Mouse (Mus musculus): ENCODE results near the gene Utf1. TPM values are rescaled to one million over a fixed set of nuclear protein-coding genes. Genes with fewer than 3 reads are reported as not detected.

Utf1 gene
- polyA plus RNA-seq, 1 experiment from 2014 or later = not detected

GRCm38 (mm10) chr7:139909469-139909868, 34.1 kb upstream of the Utf1 start:
- Histone ChIP-seq H3K4me3 (no peak overlapping the region), H3K4me2 (replicated peaks) (no peak overlapping the region), H3K36me3 (no peaks in the 10 kb centered on the region), H3K9me3 (no peaks in the 10 kb centered on the region), H3K9ac (replicated peaks) (0 out of 2 replicates have a peak overlapping the region, but pooled peaks have one; percentile 4), H3K27me3 (peaks cover 66% of the 10 kb centered on the region), H3K27ac (replicated peaks) (no peak overlapping the region; the same call in 1 of the 2 replicates), H3K4me1 (peaks cover 25% of the 10 kb centered on the region)
- 42% methylated on average over 6 of the region's 6 CpGs for WGBS
- ATAC-seq (ENCODE audit: low FRiP score, low read depth) = no peak

GRCm38 (mm10) chr7:139910204-139910835, 33.3 kb upstream of the Utf1 start:
- WGBS = 62% methylated on average over 11 of the region's 11 CpGs
- Histone ChIP-seq H3K4me3 (no peak overlapping the region), H3K36me3 (no peaks in the 10 kb centered on the region), H3K4me1 (peaks cover 27% of the 10 kb centered on the region), H3K4me2 (replicated peaks) (no peak overlapping the region), H3K27me3 (peaks cover 75% of the 10 kb centered on the region), H3K9ac (replicated peaks) (no peak overlapping the region), H3K27ac (replicated peaks) (no peak overlapping the region; the same call in 1 of the 2 replicates), H3K9me3 (no peaks in the 10 kb centered on the region)
- ATAC-seq (ENCODE audit: low FRiP score, low read depth) = no peak

GRCm38 (mm10) chr7:139914141-139915047, 29.2 kb upstream of the Utf1 start:
- Histone ChIP-seq H3K9me3 (no peaks in the 10 kb centered on the region), H3K4me1 (peaks cover 18% of the 10 kb centered on the region), H3K27ac (replicated peaks) (no peak overlapping the region), H3K9ac (replicated peaks) (no peak overlapping the region; the same call in 1 of the 2 replicates), H3K27me3 (peaks cover 76% of the 10 kb centered on the region), H3K4me3 (peak overlapping the region; percentile 33), H3K36me3 (no peaks in the 10 kb centered on the region), H3K4me2 (replicated peaks) (peak overlapping the region; percentile 51)
- 10% methylated on average over 29 of the region's 29 CpGs for WGBS
- peak; percentile 75 for ATAC-seq (ENCODE audit: low FRiP score, low read depth)

DNA sequence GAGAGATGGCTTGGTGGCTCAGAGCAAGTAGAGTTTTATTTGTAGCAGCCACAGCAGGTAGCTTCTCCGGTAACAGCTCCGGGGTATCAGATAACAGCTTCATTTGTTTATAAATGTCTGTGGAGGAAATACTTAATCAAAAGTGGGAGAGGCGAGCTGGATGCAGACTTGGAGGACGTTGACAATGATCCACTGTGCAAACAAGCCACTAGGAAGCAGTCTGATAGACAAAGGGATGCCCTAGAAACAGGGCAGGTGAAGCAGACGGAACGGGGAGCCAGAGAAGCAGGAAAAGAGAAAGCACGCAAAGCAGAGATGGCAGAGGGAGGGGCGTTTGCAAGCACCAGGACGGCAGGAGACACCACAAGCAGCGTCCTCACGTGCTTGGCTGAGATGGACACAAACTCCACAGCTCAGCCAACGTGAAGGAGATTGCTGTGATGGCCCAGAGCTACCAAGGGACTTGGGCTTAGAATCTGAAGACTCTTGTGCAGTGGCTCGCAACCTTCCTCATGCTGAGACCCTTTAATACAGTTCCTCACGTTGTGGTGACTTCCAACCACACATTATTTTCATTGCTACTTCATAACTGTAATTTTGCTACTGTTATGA, 27.8 kb upstream of the Utf1 start:
- no peak overlapping the region for H3K27ac ChIP-seq (replicated peaks)
- no peaks in the 10 kb centered on the region for H3K36me3 ChIP-seq
- peaks cover 74% of the 10 kb centered on the region for H3K27me3 ChIP-seq
- H3K4me3 ChIP-seq = no peak overlapping the region
- no peaks in the 10 kb centered on the region for H3K9me3 ChIP-seq
- peaks cover 7% of the 10 kb centered on the region for H3K4me1 ChIP-seq
- H3K9ac ChIP-seq (replicated peaks) = no peak overlapping the region
- H3K4me2 ChIP-seq (replicated peaks) = 0 out of 2 replicates have a peak overlapping the region, but pooled peaks have one; percentile 17
- ATAC-seq (ENCODE audit: low FRiP score, low read depth) = no peak
- 5% methylated on average over 14 of the region's 14 CpGs for WGBS

DNA sequence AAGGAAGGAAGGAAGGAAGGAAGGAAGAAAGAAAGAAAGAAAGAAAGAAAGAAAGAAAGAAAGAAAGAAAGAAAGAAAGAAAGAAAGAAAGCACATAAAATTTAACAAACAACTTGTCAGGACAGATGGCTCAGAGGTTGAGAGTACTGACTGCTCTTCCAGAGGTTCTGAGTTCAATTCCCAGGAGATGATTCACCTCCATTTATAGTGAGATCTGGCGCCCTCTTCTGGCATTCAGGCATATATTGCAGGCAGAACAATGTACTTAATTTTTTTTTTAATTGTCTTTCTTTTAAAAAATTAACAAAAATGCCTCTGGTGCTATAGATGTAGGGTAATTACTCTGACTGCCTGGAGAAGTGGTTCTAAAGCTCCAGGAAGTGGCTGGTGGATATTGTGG, 27.2 kb upstream of the Utf1 start:
- H3K27me3 ChIP-seq = peaks cover 73% of the 10 kb centered on the region
- H3K36me3 ChIP-seq = no peaks in the 10 kb centered on the region

DNA sequence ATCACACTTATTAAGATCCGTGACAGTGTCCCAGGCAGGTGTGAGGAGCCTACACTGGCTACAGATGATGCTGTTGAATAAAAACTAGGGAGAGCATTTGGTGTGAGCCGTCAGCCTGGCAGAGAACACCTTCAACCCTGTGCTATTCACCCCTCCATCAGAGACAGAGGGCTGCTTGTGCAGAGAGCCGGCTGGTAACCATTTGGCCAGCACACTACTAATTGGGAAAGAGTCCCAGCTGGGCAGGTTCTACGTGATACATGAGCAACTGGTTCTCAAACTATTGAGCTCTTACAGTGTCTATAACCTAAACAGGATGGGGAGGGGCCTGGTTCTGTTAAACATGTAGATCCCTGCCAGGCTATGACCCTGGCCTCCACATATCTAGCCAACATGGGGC, 25.3 kb upstream of the Utf1 start:
- Histone ChIP-seq H3K9ac (replicated peaks) (no peak overlapping the region), H3K36me3 (no peaks in the 10 kb centered on the region), H3K27ac (replicated peaks) (no peak overlapping the region), H3K4me1 (peaks cover 7% of the 10 kb centered on the region), H3K27me3 (peaks cover 60% of the 10 kb centered on the region), H3K9me3 (no peaks in the 10 kb centered on the region), H3K4me2 (replicated peaks) (no peak overlapping the region), H3K4me3 (no peak overlapping the region)
- 79% methylated on average over 4 of the region's 4 CpGs for WGBS
- ATAC-seq (ENCODE audit: low FRiP score, low read depth) = no peak

More for the DNA sequence above, 27.2 kb upstream of the Utf1 start:
- Histone ChIP-seq H3K4me1 (peaks cover 7% of the 10 kb centered on the region), H3K9ac (replicated peaks) (no peak overlapping the region), H3K4me2 (replicated peaks) (no peak overlapping the region), H3K27ac (replicated peaks) (no peak overlapping the region), H3K9me3 (no peaks in the 10 kb centered on the region), H3K4me3 (no peak overlapping the region)
- ATAC-seq (ENCODE audit: low FRiP score, low read depth) = no peak
- 4% methylated on average over 1 of the region's 1 CpGs for WGBS

DNA sequence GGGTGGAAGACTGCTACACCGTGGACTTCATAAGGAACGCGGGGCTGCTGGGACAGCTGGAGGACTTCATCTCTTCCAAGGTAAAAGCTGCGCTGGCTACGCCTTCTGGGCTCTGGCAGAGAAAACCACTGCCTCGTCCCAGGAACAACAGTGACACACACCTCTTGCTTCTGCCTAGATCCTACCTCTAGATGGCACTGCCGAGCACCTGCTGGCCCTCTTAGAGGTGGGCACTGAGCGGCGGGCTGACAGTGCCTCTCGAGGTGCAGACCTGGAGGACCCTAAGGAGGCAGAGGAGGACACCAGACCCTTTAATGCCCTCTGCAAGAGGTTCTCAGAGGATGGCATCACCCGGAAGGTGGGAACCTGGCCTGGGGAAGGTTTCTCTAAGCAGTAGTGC, 12.9 kb upstream of the Utf1 start:
- WGBS = 22% methylated on average over 11 of the region's 11 CpGs
- H3K9ac ChIP-seq (replicated peaks) = no peak overlapping the region
- no peak overlapping the region for H3K27ac ChIP-seq (replicated peaks)
- no peaks in the 10 kb centered on the region for H3K36me3 ChIP-seq
- H3K4me2 ChIP-seq (replicated peaks) = no peak overlapping the region
- no peaks in the 10 kb centered on the region for H3K4me1 ChIP-seq
- peaks cover 23% of the 10 kb centered on the region for H3K27me3 ChIP-seq
- H3K4me3 ChIP-seq = no peak overlapping the region
- H3K9me3 ChIP-seq = no peaks in the 10 kb centered on the region
- 0 out of 2 replicates have a peak, but pooled peaks have one; percentile 47 for ATAC-seq (ENCODE audit: low FRiP score, low read depth)

DNA sequence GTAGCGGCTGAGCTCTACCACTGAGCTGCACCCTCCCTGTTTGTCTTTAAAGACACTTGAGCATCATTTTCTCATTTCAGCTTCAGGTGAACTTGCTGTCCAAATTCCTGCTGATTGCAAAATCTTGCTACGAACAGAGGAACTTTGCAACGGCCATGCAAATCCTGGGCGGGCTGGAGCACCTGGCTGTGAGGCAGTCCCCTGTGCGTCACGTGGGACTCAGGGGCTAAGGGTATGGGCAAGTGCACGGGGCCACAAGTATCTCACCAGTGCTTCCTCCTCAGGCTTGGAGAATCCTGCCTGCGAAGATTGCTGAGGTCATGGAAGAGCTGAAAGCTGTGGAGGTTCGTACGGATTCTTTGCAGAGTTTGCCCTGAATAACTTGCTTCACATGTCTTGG, 6.9 kb upstream of the Utf1 start:
- WGBS = 87% methylated on average over 10 of the region's 10 CpGs
- no peak for ATAC-seq (ENCODE audit: low FRiP score, low read depth)
- Histone ChIP-seq H3K27ac (replicated peaks) (no peak overlapping the region), H3K9me3 (no peaks in the 10 kb centered on the region), H3K4me2 (replicated peaks) (no peak overlapping the region), H3K27me3 (peaks cover 35% of the 10 kb centered on the region), H3K4me1 (no peaks in the 10 kb centered on the region), H3K36me3 (no peaks in the 10 kb centered on the region), H3K4me3 (no peak overlapping the region), H3K9ac (replicated peaks) (no peak overlapping the region)

- no peak overlapping the region for H3K4me3 ChIP-seq
- H3K4me1 ChIP-seq = no peaks in the 10 kb centered on the region
- H3K36me3 ChIP-seq = no peaks in the 10 kb centered on the region
- no peak overlapping the region for H3K27ac ChIP-seq (replicated peaks)
- no peak overlapping the region for H3K4me2 ChIP-seq (replicated peaks)
- 84% methylated on average over 3 of the region's 3 CpGs for WGBS
- H3K9me3 ChIP-seq = no peaks in the 10 kb centered on the region
- peaks cover 36% of the 10 kb centered on the region for H3K27me3 ChIP-seq
- H3K9ac ChIP-seq (replicated peaks) = no peak overlapping the region
- no peak for ATAC-seq (ENCODE audit: low FRiP score, low read depth)
These were observed 6.5 kb upstream of the Utf1 start for GRCm38 (mm10) chr7:139937138-139937537.

GRCm38 (mm10) chr7:139937810-139938209, 5.8 kb upstream of the Utf1 start:
- Histone ChIP-seq H3K9me3 (no peaks in the 10 kb centered on the region), H3K4me3 (no peak overlapping the region), H3K9ac (replicated peaks) (no peak overlapping the region), H3K4me1 (no peaks in the 10 kb centered on the region), H3K4me2 (replicated peaks) (no peak overlapping the region), H3K27me3 (peaks cover 43% of the 10 kb centered on the region), H3K27ac (replicated peaks) (no peak overlapping the region), H3K36me3 (no peaks in the 10 kb centered on the region)
- 76% methylated on average over 5 of the region's 5 CpGs for WGBS
- no peak for ATAC-seq (ENCODE audit: low FRiP score, low read depth)

DNA sequence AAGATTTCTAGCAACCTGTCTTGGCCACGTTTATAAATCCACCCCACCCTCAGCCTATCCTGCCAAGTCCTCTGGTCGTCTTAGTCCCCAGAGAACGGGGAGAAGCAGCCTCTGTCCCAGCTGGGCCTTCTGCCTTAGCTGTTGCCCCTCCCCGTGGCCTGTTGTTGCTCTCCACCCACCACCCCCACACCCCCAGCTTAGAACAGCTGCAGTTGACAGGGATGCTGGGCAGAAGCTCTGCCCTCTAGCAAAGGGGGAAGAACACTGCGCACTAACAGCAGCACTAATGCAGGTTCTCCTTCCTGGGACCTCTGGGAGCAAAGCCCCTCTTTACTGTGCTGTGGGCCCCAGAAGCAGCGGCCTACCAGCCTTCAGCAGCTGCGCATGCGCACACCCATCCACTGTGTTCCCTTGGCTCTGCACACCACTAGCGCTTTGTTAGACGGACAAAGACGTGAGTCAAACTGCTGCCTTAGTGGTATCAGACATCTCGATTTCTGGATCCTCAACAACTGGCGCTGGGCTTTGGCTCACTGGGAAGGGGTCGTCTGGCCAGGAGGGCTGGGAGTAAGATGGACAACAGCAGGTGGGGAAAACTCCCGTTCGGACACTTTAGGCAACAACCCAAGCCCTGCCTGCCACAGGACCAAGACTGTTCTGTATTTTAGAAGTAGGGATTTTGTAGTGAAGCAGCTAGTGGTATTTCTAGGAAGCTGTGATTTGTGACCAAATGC, 2.9 kb upstream of the Utf1 start:
- H3K27me3 ChIP-seq = peaks cover 71% of the 10 kb centered on the region
- ATAC-seq (ENCODE audit: low FRiP score, low read depth) = no peak

More for the DNA sequence above, 2.9 kb upstream of the Utf1 start:
- Histone ChIP-seq H3K9me3 (no peaks in the 10 kb centered on the region), H3K4me2 (replicated peaks) (no peak overlapping the region), H3K9ac (replicated peaks) (no peak overlapping the region), H3K4me1 (0 out of 2 replicates have a peak, but pooled peaks cover 14% of the 10 kb centered on the region), H3K27ac (replicated peaks) (no peak overlapping the region), H3K36me3 (no peaks in the 10 kb centered on the region), H3K4me3 (no peak overlapping the region)
- 64% methylated on average over 16 of the region's 16 CpGs for WGBS
